Mouse (Mus musculus): ENCODE measurements at regions not wholly inside any gene's neighbourhood (a gene's known extent, or its start where the extent isn't known, plus 50 kb on each side); places are given as distances from the start of the nearest gene placed in this dataset.
A peak's percentile ranks its signal among the peaks of the same experiment; 100 is the strongest.

DNA sequence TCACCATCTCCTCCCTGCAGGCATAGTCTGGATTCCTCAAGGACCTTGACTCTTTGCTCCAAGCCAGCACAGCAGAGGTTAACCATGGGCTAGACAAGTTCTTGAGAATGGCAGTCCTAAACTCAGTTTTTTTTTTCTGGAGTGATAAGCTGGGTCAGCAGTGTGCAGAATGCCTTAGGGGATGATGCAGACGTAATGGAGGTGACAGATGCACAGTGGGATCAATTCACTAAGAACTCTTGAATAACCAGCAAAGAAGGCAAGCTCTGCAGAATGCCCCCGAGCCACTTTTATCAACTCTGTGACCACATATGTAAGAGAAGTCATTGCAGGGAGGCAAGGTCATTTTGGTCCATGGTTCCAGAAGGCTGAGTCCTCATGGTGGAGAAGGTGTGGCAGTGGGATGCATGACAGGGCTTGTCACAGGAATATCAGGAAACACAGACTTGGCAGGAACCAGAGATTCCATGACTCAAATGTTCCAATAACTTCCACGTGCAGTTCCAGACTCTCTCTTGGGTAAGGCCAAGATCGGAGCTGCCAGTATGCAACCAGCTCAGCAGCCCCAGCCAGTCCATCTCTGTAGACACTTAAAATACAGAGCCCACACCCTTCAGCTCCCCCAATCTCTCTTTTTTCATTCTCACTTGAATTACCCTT lies 494.3 kb downstream of the Cdh26 start:
- peak; percentile 33; the same call in 1 of the 2 replicates for ATAC-seq (ENCODE audit: low TSS enrichment)

- no peak for ATAC-seq (ENCODE audit: low TSS enrichment)
These were observed 496.8 kb downstream of the Cdh26 start for GRCm38 (mm10) chr2:178927038-178927660.

- ATAC-seq (ENCODE audit: low TSS enrichment), result peak; percentile 92
These were observed 498.7 kb downstream of the Cdh26 start for GRCm38 (mm10) chr2:178929033-178929432.

DNA sequence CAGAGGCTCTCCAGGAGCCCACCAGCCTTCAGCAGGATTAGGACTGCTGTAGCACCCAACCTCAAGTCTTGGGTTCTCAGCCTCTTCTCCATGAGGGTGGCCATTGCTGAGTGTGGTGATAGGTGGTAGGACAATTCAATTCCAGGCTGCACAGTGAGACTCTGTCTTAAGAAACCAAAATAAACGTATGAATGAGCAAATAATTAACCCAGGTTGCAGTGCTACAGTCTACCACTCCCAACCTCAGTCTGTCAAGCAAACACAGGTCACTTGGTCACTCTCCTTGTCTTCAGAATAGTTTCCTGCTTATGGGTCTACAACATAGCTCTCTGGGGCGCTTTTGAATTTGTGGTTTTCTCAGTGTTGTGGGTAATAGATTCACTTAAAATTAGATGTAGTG lies 499.8 kb downstream of the Cdh26 start:
- no peak for ATAC-seq (ENCODE audit: low TSS enrichment)

DNA sequence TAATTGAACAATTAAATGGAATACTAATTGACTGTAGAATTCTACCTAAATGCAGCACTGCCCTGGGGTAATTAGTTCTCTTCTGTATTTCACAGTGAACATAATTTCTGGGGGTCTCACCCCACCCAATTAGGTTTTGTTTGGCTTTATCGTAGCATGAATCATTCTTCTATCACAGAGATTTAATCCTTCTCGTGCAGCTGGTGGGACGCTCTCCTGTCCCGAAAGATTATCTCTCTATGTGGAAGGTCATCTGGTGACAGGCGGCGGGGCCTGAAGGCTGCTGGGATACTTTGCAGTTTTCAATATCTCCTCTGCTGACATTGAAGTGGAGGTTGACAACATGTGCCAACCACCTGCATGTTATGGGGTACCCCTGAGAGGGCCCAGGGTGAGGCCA lies 493.8 kb upstream of the Cdh4 start:
- no peak for ATAC-seq (ENCODE audit: low TSS enrichment)

DNA sequence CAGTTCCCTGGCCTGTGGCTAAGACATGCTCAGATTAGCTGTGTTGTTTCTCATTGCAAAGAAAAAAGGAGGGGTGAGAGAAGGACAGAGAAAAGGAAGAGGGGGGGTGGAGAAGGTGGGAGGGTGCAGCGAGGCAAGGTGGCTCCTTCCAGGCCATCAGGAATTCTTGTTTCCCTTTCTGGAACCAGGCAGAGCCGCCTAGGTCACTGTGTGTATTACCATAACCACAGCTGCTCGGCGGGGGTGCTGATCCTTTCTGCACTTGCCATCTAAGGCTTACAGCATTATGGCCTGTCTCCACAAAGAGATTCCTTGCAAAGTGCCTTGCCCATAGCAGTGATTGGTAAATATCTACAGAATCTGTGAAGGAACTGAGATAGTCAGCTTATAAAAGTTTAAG lies 493.1 kb upstream of the Cdh4 start:
- ATAC-seq (ENCODE audit: low TSS enrichment), result no peak

GRCm38 (mm10) chr2:178950304-178950703 lies 491.9 kb upstream of the Cdh4 start:
- no peak for ATAC-seq (ENCODE audit: low TSS enrichment)

DNA sequence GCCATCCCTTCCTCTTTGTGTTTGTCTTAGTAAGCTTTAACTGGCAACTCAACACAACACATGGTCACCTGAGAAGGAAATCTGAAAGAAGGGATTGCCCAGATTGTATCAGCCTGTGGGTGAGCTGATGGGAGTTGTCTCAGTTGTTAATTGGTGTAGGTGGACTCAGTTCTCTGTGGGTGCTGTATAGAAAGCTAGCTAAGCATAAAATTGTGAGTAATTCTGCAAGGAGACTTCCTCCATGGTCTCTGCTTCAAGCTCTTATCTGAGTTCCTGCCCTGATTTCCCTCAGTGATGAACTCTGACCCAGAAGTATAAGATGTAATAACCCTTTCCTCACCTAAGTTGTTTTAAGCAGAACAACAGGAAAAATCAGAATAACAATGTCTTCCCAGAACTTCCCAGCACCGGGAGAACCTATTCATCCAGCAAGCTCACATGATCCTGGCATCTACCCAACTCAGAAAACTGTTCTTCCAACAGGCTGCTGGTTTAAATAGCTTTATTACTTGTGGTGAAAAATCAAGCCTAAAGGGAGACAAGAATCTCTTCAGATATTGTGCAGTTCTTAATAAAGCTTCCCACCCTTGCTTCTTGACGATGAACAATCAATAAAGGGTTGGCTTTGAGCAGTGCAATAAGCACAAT lies 487.7 kb upstream of the Cdh4 start:
- peak; percentile 34; the same call in 1 of the 2 replicates for ATAC-seq (ENCODE audit: low TSS enrichment)

GRCm38 (mm10) chr2:178958829-178959228 lies 483.4 kb upstream of the Cdh4 start:
- no peak for ATAC-seq (ENCODE audit: low TSS enrichment)

- no peak for ATAC-seq (ENCODE audit: low TSS enrichment)
These were observed 482.6 kb upstream of the Cdh4 start for GRCm38 (mm10) chr2:178959603-178960002.

DNA sequence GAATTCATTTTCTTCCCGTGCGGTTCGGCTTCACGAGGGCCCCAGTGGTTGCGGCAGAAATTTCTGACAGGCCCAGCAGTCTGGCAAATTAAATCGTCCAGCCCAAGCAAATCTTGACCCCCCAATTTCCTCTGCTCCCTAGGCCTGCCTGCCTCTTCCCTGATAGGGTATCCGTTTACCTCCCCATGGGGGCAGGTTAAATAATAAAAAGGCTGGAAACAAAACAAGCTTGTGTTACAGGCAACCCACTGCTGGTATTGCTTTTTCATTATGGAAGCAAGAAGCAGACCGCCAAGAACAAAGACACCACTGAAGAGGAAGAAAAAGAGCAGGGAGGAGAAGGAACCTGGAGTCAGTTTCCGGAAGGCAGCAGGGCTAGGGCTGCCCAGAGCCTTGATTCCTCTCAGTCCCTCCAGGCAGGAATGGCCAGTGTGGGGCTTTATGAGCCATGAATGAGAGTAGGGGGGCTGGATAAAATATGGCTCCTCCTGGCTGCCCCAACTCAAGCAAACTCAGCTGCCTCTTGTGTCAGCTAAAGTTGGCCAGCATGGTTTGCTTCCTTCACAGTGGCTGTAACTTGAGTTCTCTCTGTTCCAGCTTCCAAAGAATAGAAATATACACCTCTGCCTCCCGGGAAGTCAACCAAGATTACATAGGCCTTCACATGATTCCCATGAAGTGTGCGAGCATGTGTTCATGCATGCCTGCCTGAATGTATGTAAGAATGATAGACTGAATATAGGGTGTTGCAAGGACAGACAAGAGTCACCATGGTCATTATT lies 474.5 kb upstream of the Cdh4 start:
- no peak for ATAC-seq (ENCODE audit: low TSS enrichment)

GRCm38 (mm10) chr2:178969732-178970131 lies 472.5 kb upstream of the Cdh4 start:
- no peak for ATAC-seq (ENCODE audit: low TSS enrichment)

DNA sequence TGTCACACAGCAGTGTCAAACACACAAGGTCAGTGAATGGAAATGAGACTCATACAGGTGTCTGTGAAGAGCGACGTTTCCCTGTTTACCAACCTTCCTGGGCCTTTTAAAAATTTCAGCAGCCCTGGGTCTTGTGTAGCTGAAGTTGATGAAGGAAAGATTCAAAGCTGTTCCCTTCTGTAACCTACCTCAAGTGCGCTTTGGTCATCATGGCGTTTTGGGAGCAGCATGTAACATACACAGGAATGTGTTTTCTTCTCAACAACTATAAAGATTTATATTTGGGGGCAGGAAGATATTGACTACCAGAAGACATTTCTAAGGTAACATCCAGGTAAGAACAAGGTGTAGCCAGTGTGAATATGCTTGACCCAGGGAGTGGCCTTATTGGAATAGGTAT lies 466.9 kb upstream of the Cdh4 start:
- ATAC-seq (ENCODE audit: low TSS enrichment), result no peak

DNA sequence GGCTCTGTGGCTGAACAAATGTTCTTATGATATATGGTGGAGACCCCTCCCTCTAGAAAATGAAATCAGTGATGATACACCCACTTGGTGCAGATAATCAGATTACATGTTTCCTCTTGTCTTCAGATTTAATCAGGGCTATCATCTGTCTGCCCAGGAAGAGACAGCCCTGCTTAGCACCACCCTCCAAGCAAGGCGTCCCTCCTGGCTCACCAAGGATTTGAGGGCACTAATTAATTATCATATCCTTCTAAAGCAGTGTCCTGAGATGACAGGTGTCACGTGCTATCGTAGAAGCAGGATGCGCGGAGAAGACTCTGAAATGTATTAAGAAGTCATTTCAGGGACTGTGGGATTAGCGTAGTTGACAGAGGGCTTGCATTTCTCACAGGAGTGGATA lies 466.2 kb upstream of the Cdh4 start:
- no peak for ATAC-seq (ENCODE audit: low TSS enrichment)

- no peak for ATAC-seq (ENCODE audit: low TSS enrichment)
These were observed 465.7 kb upstream of the Cdh4 start for GRCm38 (mm10) chr2:178976495-178976894.

- ATAC-seq (ENCODE audit: low TSS enrichment), result no peak
These were observed 462.8 kb upstream of the Cdh4 start for GRCm38 (mm10) chr2:178979451-178979850.

DNA sequence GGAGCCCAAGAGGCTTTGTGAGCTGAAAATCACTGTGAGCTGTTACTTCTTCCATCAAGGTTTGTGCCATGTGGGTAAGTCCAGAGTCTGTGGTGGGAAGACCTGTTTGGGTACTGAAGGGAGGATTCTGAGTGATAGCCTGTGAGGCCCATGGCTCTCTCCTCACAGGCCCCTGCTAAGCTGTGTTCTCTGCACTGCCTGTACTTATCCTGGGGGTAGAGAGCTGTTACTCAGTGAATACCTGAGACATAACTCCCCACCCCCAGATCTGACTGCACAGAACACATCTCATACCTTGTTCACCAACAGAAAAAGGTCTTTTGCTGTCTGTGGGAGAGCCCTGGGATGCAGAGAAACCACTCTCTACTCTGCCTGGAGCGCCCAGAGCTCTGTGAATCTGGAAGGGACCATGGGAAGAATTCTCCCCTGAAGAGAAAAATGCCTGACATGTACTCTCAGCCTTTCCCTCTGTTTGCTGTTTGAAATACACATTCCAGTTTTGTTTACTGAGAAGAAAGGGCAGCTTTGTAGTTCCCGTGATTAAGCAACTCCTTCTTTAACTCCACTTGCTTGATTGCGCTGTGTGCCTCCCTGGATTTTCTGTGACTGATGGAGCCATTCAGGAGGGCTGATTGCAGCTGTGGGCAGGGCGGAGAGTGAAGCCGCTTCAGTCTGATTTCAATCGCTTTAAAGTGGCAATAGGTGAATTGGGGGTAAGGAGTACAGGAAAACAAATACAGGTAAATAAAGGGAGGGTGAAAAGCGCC lies 460.3 kb upstream of the Cdh4 start:
- ATAC-seq (ENCODE audit: low TSS enrichment), result no peak

DNA sequence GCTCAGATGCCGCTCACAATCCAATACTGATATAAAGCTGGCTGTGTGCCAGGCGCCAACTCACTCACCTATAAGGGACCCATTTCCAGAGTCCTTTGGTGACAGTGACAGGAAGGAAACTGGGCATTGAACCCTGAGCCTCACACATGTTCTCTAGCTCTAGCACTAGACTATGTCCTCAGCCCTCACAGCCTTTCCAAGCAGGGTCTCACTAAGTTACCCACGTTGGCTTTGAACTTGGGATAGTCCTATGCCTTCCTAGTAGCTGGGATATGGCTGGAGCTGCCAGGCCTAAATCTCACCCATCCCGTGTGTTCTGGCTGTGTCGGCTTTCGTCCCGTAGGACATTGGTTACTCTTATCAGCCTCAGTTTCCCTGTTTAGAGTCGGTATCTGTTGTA lies 458.4 kb upstream of the Cdh4 start:
- no peak for ATAC-seq (ENCODE audit: low TSS enrichment)

- ATAC-seq (ENCODE audit: low TSS enrichment), result no peak
These were observed 454.3 kb upstream of the Cdh4 start for GRCm38 (mm10) chr2:178987935-178988334.

GRCm38 (mm10) chr2:178989291-178989690 lies 452.9 kb upstream of the Cdh4 start:
- no peak for ATAC-seq (ENCODE audit: low TSS enrichment)

DNA sequence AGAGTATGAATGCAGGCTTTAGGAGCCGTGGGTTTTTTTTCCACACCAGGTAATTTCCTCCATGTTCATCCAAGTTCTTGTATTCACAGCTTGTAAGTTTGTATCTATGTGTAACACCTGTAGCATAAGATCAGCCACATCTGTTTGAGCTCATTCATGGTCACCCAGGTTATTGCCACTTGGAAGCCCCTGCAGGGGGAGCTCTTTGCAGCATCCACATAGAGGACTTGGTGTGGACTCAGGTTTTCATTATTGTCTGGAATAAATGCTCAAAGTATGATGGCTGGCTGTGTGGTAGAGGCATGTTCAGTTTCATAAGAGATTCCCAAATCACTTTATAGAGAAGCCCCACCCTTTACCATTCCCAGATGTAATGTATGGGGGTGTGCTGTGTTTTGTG lies 452.4 kb upstream of the Cdh4 start:
- no peak for ATAC-seq (ENCODE audit: low TSS enrichment)

GRCm38 (mm10) chr2:178990959-178991358 lies 451.3 kb upstream of the Cdh4 start:
- ATAC-seq (ENCODE audit: low TSS enrichment), result no peak

Data from frontal cortex, adult (tissue).